Mouse (Mus musculus) WW6 (cell line): ENCODE measurements around the gene Txnip.
"Not testable (repeated sequence)": the region's sequence is repeated elsewhere in the genome, so short reads cannot be mapped to it uniquely, and the experiment has no call there.

ENCODE experiments used
- DNase-seq: peaks from one replicate; pipeline ENCODE4 v3.0.0-alpha.2; 2013; ENCODE audit warnings: low read depth, low spot score

Gene Txnip

GRCm38 (mm10) chr3:96593374-96593773 is 35.6 kb downstream of the Txnip start:
- no peak for DNase-seq

DNA sequence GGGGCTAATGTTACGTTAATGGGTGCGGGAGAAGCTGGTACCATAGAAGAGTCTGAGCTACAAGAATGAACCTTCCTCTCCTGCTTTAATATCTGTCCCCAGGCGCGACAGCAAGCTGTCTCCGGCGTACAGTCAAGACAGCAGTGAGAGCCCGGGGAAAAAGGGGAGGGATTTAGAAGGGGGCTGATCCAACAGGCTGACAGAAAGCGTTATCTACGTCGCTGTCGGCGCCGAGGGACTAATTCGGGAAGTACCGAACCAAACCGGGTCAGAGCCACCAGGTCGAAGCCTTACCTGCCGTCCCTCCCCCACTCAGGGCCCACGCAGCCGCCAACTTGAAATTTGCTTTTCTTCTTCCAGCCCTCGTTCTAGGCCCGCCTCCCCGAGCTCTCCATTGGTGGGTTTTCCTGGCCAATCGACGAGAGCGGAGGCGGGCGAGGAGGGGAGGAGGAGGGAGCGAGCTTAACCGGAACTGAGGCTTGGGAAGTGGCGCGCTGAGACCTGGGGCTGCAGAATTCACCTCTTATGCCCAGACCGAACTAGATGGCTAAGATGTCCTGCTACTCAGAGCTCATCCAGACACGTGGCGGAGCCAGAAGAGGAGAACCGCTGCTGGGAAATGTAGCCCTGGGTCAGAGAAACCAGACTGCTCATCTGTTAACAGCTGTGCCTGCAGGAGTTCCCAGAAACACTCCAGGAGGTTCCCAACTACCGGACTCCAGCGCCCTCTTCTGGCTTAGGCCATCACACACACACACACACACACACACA is 36.2 kb downstream of the Txnip start, which contains the start of gene Polr3gl:
Gene Polr3gl (minus strand): TSS at position 392 of the 771 bp plus-strand sequence.
- peak; percentile 81 for DNase-seq

DNA sequence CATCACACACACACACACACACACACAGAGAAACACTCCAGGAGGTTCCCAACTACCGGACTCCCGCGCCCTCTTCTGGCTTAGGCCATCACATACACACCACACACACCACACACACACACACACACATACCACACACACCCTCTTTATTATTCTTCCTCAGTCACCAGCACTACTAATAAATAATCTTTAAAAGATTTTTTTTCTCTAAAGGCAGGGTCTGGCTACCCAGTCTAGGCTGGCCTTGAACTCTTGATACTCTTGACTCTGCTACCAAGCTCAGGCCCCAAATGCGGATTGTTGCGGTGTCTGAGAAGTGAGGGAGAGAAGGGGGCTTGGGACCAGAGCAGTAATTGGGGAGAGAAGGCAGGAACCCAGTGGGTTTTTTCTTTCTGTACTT is 37.1 kb downstream of the Txnip start:
- no peak for DNase-seq

- DNase-seq: no peak
Observed at GRCm38 (mm10) chr3:96595661-96596060, 37.9 kb downstream of the Txnip start.

- DNase-seq: no peak
Observed at GRCm38 (mm10) chr3:96596228-96596707, 38.5 kb downstream of the Txnip start, which contains the start of gene Ankrd34a. Ankrd34a (plus strand) TSS chr3:96596636.

DNA sequence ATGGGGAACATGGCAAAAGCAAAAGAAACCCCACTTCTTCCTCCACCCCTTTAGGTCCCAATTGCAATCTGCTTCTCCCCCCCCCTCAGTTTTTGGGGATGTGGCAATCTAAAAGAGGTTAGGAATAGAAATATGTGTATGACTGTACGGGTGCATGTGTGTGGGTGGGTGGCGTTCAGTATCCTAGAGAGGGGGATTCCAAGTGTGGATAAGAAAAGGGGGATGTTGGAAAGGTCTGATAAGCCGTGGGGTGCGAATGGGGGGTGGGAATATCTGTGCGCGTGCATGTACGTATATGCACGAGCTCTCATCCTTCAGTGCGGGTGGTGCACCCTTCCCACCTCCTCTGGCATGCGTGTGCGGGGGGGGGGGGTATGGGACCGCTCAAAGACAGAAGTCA is 39.1 kb downstream of the Txnip start:
- no peak for DNase-seq

- no peak for DNase-seq
Observed at GRCm38 (mm10) chr3:96597435-96597891, 39.7 kb downstream of the Txnip start.

DNA sequence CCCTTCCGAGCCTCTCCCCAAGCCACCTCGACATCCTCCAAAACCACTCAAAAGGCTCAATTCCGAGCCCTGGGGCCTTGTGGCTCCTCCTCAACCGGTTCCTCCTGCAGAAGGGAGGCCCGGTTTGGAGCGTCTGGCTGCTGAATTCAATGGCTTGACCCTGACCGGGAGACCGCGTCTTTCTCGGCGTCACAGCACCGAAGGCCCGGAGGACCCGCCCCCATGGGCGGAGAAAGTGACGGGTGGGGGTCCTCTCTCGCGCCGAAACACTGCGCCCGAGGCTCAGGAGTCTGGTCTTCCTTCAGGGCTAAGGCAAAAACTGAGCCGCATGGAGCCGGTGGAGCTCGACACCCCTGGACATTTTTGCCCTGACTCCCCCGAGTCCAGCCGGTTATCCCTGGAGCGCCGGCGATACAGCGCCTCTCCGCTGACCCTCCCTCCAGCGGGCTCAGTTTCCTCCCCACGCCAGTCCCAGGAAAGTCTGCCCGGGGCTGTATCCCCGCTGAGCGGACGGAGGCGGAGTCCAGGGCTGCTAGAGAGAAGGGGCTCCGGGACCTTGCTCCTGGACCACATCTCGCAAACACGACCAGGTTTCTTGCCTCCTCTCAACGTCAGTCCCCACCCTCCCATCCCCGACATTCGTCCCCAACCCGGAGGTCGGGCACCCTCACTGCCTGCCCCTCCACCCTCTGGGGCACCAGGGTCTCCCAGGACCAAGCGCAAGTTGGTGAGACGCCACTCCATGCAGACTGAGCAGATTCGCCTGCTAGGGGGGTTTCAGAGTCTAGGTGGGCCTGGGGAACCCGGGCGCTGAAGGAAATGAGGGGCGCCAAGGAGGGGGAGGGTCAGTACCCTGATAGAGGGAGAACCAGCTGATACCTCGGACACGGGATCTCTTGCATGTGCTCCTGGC is 40.7 kb downstream of the Txnip start:
- DNase-seq: no peak

- no peak for DNase-seq
Observed at GRCm38 (mm10) chr3:96599069-96599393, 41.3 kb downstream of the Txnip start.

DNA sequence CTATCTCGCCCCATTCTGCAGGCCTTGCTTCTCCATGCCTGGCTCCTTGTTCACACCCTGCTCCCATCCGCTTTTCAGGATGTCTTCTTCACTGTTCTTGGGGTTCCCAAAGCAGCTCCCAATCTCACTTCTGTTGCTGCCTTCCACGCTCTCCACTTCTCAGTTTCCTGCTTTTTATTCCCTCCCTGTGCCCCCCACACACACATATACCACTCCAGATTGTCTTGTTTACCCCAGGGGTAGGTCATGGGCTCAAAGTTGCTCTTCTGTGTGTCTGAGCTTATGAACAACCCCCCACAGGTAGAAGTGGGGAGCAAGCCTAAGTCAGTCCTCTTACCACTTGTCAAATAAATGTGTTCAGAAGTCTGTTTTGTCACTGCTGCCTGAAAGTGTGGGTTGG is 41.7 kb downstream of the Txnip start:
- DNase-seq: no peak

GRCm38 (mm10) chr3:96600639-96601250 is 43.0 kb downstream of the Txnip start, which contains the start of gene Lix1l:
Lix1l (plus strand) TSS chr3:96601149.
- DNase-seq: peak; percentile 93

DNA sequence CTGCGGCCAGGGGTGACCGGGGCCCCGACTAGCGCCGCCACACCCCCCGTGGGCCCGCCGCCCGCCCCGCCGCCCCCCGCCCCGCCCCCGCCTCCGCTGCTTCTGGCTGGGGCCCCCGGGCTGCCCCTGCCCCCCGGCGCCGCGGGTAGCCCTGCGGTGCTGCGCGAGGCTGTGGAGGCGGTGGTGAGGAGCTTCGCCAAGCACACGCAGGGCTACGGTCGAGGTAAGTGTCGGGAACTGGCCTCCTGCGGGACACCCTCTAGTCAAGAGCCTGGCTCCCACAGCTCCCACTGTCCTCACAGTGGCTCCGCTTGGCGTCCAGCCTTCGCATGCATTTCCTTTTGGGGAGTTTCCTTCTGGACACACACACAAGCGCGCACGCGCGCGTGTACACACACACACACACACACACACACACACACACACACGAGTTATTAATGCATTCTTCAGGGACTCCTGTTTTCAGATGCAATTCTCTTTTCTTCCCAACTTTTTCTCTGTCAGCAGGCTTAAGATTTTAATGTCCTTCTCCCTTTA is 43.6 kb downstream of the Txnip start:
- no peak for DNase-seq

- no peak for DNase-seq
Observed at GRCm38 (mm10) chr3:96601941-96602703, 44.4 kb downstream of the Txnip start.

DNA sequence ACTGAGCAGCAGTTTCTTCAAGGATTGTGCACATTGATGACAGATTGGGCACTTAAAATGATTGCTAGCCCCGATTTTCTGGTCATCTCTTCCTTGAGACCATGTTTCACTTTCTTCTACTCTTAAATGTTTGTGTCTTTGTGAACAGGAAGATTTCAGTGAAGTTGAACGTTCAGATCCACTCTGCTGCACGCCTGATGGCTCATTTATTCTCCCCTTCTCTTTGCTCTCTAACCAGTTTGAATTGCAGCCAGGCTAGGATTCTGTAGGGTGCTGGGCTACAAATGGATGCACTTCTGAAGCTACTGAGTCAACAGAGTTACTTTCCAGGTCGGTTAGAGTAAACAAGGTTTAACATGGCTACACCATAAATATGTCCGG is 44.9 kb downstream of the Txnip start:
- no peak for DNase-seq

- DNase-seq: no peak
Observed at GRCm38 (mm10) chr3:96603311-96603710, 45.6 kb downstream of the Txnip start.

DNA sequence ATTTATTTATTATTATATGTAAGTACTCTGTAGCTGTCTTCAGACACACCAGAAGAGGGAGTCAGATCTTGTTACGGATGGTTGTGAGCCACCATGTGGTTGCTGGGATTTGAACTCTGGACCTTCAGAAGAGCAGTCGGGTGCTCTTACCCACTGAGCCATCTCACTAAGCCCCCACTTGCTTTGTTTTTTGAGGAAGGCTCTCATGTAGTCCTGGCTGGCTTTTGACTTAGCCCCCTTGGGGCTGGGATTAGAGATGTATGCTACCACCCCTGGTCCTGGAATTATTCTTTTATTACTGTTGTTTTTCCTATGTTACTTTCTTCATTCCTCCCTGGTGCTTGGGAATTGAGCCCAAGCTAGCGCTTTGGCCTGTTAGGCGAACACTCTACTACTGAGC is 48.2 kb downstream of the Txnip start:
- DNase-seq: not testable (repeated sequence)

GRCm38 (mm10) chr3:96606618-96607017 is 48.9 kb downstream of the Txnip start:
- no peak for DNase-seq
